Mouse (Mus musculus) embryo, embryonic 10 days (tissue): Measurements from ENCODE around the gene Ier3.

Source experiments
- DNase-seq: peaks from one replicate; pipeline ENCODE4 v3.0.0-alpha.2; 2015; ENCODE audit warnings: low spot score

Gene Ier3

DNA sequence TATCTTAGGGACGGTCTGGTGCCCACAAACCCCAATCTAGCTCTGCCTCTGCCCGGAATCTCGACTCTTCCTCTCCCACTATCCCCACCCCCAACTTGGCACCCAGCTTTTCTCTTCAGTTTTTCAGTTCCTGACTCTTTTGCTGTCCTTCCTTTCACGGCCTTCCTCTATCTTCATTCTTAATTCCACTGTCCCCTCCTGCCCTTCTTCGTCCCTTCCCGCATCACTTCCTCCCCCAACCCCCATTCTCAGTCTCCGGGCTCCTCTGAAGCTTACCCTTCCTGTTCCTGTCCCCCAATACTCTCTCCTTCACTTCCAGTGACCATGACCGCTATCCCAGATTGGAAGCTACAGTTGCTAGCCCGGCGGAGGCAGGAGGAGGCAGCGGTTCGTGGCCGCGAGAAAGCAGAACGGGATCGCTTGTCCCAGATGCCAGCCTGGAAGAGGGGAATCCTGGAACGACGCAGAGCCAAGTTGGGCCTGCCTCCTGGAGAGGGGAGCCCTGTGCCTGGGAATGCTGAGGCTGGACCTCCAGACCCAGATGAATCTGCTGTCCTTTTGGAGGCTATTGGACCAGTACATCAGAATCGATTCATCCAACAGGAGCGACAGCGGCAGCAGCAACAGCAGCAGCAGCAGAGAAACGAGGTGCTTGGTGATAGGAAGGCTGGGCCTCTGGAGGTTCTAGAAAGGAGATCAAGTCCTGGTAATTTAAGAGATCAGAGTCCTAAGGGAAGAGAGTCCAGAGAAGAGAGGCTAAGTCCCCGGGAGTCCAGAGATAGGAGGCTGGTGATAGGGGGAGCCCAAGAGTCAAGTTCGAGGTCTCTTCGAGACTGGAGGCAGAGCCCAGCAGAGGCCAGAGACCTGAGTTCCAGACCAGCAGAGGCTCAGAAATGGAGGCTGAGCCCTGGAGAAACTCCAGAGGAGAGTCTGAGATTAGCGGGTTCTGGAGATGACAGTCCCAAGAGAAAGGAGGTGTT is 45.7 kb downstream of the Ier3 start:
- DNase-seq: peak; percentile 52

DNA sequence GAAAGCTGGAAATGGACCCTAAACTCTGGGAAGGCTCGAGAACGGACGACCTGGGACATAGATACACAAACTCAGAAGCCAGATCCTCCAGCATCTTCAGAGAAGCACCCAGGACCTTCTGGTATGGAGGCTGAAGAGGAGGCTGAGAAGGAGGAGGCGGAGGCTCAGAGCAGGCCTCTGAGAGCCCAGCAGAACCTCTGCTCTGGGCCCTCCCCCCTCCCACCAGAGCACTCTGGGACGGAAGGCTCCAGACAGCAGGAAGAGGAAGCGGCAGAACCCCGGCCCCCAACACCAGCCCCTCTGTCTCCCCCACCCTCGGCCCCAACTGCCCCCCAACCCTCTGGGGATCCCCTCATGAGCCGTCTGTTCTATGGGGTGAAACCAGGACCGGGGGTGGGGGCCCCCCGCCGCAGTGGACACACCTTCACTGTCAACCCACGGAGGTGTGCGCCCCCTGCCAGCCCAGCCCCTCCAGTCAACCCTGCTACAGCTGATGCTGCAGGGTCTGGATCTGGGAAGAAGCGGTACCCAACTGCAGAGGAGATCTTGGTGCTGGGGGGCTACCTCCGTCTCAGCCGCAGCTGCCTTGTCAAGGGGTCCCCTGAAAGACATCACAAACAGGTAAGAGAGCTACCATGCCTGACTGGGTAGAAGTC is 46.8 kb downstream of the Ier3 start:
- no peak for DNase-seq

DNA sequence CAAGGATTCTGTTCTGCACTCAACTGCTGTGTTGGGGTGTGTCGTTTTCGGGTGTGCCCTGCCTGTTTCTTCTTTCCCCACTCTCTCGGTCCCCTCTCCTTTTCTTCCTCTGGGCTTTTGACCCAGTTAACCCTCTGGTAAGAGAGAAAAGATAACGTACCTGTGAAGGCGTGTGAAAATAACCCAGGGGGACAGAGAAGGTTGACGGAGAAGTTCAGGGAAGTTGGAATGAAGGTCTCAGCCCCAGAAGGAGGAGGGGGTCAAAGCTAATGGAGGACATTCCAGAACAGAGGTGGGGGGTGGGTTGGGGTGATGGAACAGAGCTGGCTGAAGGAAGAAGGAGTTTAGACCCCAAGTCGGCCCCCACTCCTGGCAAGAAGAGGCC is 47.5 kb downstream of the Ier3 start:
- no peak for DNase-seq

DNA sequence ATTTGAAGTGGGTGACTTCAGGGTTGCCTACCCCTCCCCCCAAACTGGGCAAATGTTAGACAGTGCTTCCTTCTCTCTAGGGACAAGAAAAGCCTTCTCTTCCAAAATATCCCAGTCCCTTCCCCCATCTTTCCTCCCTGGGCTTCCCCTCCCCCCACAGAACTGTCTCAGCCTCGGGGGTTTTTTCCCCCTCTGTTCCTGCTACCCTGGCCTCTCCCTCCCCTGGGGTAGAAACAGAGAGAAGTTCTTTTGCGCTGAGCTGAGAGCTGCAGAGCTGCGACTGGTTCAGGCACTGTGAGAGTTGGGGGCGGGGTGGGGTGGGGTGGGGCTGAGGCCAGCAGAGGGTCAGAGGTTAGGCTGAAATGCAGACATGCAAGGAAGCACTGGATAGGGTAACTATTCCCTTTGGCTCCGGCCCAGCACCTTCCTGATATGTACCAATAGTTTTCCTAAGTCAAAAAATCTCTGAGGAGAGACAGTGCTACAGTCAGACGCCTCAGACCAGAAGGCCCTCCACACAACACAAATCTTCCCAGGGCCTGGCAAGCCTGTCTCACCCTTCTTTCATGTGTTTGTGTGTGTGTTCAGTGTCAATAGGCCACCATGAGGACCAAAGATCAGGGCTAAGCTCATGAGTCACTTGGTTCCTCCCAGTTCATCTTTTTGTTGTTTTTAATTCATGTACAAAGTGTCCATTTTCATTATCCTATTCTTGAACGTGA is 48.0 kb downstream of the Ier3 start:
- peak; percentile 80 for DNase-seq

DNA sequence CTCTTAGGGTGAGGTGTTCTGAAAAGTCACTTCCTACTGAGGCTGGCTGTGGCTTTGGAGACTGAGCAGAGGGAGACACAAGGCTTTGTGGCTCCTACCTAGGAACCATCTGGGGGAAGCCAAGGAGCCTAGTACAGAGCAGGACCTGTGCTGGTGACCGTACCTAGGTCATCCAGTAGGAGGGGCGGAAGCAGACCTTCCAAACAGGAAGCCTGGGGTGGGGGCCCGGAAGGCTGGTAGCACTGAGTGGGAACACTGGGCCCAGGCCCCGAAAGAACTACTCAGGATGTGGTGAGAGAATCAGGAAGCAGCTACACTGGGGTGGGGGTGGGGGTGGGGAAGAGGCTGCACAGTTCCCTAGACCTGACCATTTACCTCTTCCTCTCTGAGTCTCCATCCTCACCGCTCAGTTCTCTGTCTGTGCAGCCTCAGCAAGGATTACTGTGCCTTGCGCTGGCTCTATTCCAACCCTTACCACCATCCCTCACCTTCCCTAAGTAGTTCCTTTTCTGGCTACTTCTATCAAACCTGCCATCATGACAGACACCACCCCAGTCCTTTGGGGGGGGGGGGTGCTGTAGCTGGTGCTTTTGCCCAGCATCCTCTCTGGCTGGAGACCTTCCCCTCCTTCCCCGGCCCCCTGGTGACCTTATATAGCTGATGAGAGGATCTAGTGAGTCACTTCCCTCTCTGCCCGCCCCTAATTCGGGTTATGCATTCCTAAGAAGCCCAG is 48.8 kb downstream of the Ier3 start:
- no peak for DNase-seq

DNA sequence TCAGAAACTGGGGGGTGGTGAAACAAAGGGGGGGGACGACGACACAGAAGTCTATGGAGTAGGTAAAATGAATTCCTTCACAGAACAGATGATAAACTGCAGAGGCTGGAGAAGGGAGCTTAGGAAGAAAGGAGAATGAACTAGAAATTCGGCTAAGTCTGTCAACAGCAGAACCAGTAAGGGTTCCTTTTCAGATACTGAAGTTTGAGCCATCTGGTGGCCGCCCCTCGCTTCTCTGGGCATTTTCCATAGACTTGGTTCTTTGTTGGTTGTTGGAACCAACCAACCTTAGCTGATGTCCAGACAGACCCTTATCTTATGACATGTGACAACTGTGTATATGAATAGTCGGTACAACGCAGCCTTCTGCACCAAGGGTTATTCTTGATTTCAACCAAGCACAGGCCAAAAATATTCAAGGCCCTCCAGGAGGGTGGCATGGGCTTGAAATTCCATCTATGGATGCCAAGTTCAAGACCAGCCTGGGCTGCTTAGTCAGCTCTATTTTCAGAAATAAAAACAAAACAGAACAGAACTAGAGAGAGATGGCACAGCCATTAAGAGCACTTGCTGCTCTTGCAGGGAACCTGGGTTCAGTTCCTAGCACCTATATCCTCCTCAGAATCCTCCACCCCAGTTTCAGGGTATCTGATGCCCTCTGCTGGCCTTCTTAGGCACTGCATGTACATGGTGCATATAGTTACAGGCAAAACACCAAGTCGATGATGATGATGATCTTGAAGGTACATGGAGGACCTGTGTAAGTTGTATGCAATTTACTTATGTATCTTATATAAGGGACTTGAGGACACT is 49.6 kb downstream of the Ier3 start:
- peak; percentile 33 for DNase-seq
